Mouse (Mus musculus) bone marrow macrophage, adult 2 months (primary cell): ENCODE data around the gene Hgd.

Source experiments
- CTCF ChIP-seq: IDR thresholded peaks from 2 replicates; pipeline ENCODE4 v1.5.1; 2012; ENCODE audit warnings: low read depth, mild to moderate bottlenecking, low read length, moderate library complexity
- POLR2A ChIP-seq: IDR thresholded peaks from 2 replicates; pipeline ENCODE4 v1.6.1; 2012; ENCODE audit warnings: mild to moderate bottlenecking, low read depth, low read length, borderline replicate concordance

- no peak for TF ChIP-seq POLR2A
- no peak for TF ChIP-seq CTCF
Measured at GRCm38 (mm10) chr16:37599326-37599725, 19.4 kb downstream of the Hgd start.
